Mouse (Mus musculus) cerebellum, adult 2 months (tissue): ENCODE results near the gene As3mt. TPM values are rescaled to one million over a fixed set of nuclear protein-coding genes. Genes with fewer than 3 reads are reported as not detected.
"Not testable (repeated sequence)": the region's sequence is repeated elsewhere in the genome, so short reads cannot be mapped to it uniquely, and the experiment has no call there.

ENCODE experiments used
- DNase-seq, 2 experiments: peaks; one replicate each; pipeline ENCODE4 v3.0.0; 2021
- H3K27ac ChIP-seq: fragments of 200-500 bp; 2 replicates; pipeline ENCODE4 v1.5.1; 2012; ENCODE audit warnings: low read length, control low read depth, inconsistent platforms; ENCODE audit not compliant: insufficient read depth
- H3K27me3 ChIP-seq: fragments of 200-500 bp; 2 replicates; pipeline ENCODE4 v1.6.1; 2012; ENCODE audit warnings: inconsistent platforms, mild to moderate bottlenecking, low read length, moderate library complexity; ENCODE audit not compliant: control insufficient read depth, insufficient read depth
- H3K4me1 ChIP-seq: fragments of 200-500 bp; 2 replicates; pipeline ENCODE4 v1.6.1; 2011; ENCODE audit warnings: low read length; ENCODE audit not compliant: control insufficient read depth, insufficient read depth
- H3K4me3 ChIP-seq: fragments of 200-500 bp; replicated peaks from 2 replicates; pipeline ENCODE3; 2011; ENCODE audit warnings: mild to moderate bottlenecking, low read depth, low read length, control low read depth; ENCODE audit not compliant: insufficient read depth
- CTCF ChIP-seq: fragments of 200-500 bp; IDR thresholded peaks from 2 replicates; pipeline ENCODE4 v1.5.1; 2011; ENCODE audit warnings: low read depth, mild to moderate bottlenecking, control low read depth, low read length, moderate library complexity, borderline replicate concordance; ENCODE audit not compliant: insufficient read depth
- POLR2A ChIP-seq: fragments of 200-500 bp; IDR thresholded peaks from 2 replicates; pipeline ENCODE4 v1.6.1; 2011; ENCODE audit warnings: low read length, control low read depth, borderline replicate concordance; ENCODE audit not compliant: insufficient read depth
- WGBS: fragments of 180-500 bp; shearing (Covaris S2); methylation state at CpG from one replicate; pipeline ENCODE4 v1.1.7; 2018; 5-methylcytosine and 5-hydroxymethylcytosine counted together
- polyA plus RNA-seq: library from polyadenylated mRNA; depleted of rRNA; stranded (reverse); fragments of >200 nt; gene quantifications from 2 replicates; pipeline ENCODE4 v1.2.3, GENCODE M21; 2012

As3mt gene
- polyA plus RNA-seq, 1 experiment, result 16.5 TPM

GRCm38 (mm10) chr19:46764763-46765117 lies 57.5 kb downstream of the As3mt start:
- TF ChIP-seq CTCF (no peak), POLR2A (no peak)
- DNase-seq, result peak; percentile 36 to 47
- Histone ChIP-seq H3K27me3 (no peaks in the 10 kb centered on the region), H3K4me3 (peak overlapping the region; percentile 55), H3K4me1 (peaks cover 5% of the 10 kb centered on the region), H3K27ac (no peak overlapping the region)
- 11% methylated on average over 9 of the region's 9 CpGs for WGBS

GRCm38 (mm10) chr19:46766125-46766524 lies 58.9 kb downstream of the As3mt start:
- Histone ChIP-seq H3K27me3 (no peaks in the 10 kb centered on the region), H3K27ac (no peak overlapping the region), H3K4me1 (peaks cover 6% of the 10 kb centered on the region), H3K4me3 (peak overlapping the region; percentile 45)
- WGBS, result 14% methylated on average over 5 of the region's 5 CpGs
- TF ChIP-seq POLR2A, result no peak
- TF ChIP-seq CTCF, result no peak
- peak; percentile 48 to 68 for DNase-seq

- TF ChIP-seq POLR2A (no peak), CTCF (no peak)
- Histone ChIP-seq H3K27me3 (no peaks in the 10 kb centered on the region), H3K27ac (no peak overlapping the region), H3K4me1 (peaks cover 6% of the 10 kb centered on the region), H3K4me3 (no peak overlapping the region)
- no peak for DNase-seq
- 88% methylated on average over 11 of the region's 11 CpGs for WGBS
Observed at GRCm38 (mm10) chr19:46769759-46770158, 62.5 kb downstream of the As3mt start.

GRCm38 (mm10) chr19:46771801-46772200 lies 64.5 kb downstream of the As3mt start:
- TF ChIP-seq CTCF (no peak), POLR2A (no peak)
- Histone ChIP-seq H3K4me1 (peaks cover 13% of the 10 kb centered on the region), H3K27me3 (no peaks in the 10 kb centered on the region), H3K4me3 (no peak overlapping the region), H3K27ac (no peak overlapping the region)
- no peak for DNase-seq
- 89% methylated on average over 6 of the region's 6 CpGs for WGBS

- no peak for TF ChIP-seq POLR2A
- TF ChIP-seq CTCF, result no peak
- Histone ChIP-seq H3K4me1 (peaks cover 15% of the 10 kb centered on the region), H3K27me3 (no peaks in the 10 kb centered on the region)
Observed at GRCm38 (mm10) chr19:46776391-46776790, 69.1 kb downstream of the As3mt start.

GRCm38 (mm10) chr19:46776850-46777249 lies 69.6 kb downstream of the As3mt start:
- TF ChIP-seq POLR2A, result no peak
- TF ChIP-seq CTCF, result no peak
- peak in 1 of 2 experiments; percentile 35 for DNase-seq
- Histone ChIP-seq H3K4me3 (no peak overlapping the region), H3K27ac (no peak overlapping the region), H3K4me1 (peaks cover 15% of the 10 kb centered on the region), H3K27me3 (no peaks in the 10 kb centered on the region)
- 48% methylated on average over 3 of the region's 3 CpGs for WGBS

More at GRCm38 (mm10) chr19:46776391-46776790, 69.1 kb downstream of the As3mt start:
- H3K4me3 ChIP-seq, result no peak overlapping the region
- no peak overlapping the region for H3K27ac ChIP-seq
- no peak for DNase-seq
- 24% methylated on average over 5 of the region's 5 CpGs for WGBS

GRCm38 (mm10) chr19:46777928-46778680 lies 70.8 kb downstream of the As3mt start:
- no peak overlapping the region for H3K27ac ChIP-seq
- no peak for DNase-seq
- no peak overlapping the region for H3K4me3 ChIP-seq
- peaks cover 15% of the 10 kb centered on the region for H3K4me1 ChIP-seq
- H3K27me3 ChIP-seq, result no peaks in the 10 kb centered on the region
- WGBS, result 64% methylated on average over 12 of the region's 12 CpGs
- TF ChIP-seq POLR2A (no peak), CTCF (no peak)

- 90% methylated on average over 1 of the region's 1 CpGs for WGBS
- peaks cover 15% of the 10 kb centered on the region for H3K4me1 ChIP-seq
- H3K27me3 ChIP-seq, DNase-seq, H3K27ac ChIP-seq, H3K4me3 ChIP-seq: not testable (repeated sequence)
Observed at GRCm38 (mm10) chr19:46779130-46779529, 71.9 kb downstream of the As3mt start.
